Mouse (Mus musculus): ENCODE measurements at regions not wholly inside any gene's neighbourhood (a gene's known extent, or its start where the extent isn't known, plus 50 kb on each side); places are given as distances from the start of the nearest gene placed in this dataset.

DNA sequence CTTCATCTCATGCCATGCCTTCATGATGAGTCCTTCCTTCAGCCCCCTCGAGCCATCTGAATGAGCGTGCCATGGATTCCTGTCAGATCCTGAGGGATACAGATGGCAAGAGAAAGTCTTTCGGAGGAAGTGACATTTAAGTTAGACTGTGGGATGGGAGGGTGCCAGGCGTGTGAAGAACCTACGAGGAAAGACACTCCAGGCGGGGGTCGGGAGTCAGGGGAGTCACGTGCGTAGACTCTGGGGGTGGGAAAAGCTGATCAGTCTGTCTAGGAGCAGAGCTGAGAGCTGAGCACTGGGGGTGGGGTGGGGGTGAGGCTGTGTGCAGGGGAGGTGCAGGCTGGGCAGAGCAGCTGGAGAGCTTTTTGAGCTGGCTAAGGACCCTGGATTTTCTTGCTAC, 152.0 kb upstream of the Gjb5 start:
- WGBS = 91% methylated on average over 9 of the region's 9 CpGs
- Histone ChIP-seq H3K9ac (replicated peaks; ENCODE audit: low read depth, low read length) (no peak overlapping the region), H3K36me3 (ENCODE audit: control insufficient read depth, insufficient read depth, low read length) (no peaks in the 10 kb centered on the region), H3K27me3 (ENCODE audit: control insufficient read depth, insufficient read depth, low read length) (no peaks in the 10 kb centered on the region), H3K27ac (ENCODE audit: low read depth, low read length) (no peak overlapping the region), H3K9me3 (ENCODE audit: control insufficient read depth, low read length) (no peaks in the 10 kb centered on the region), H3K4me3 (ENCODE audit: low read depth, low read length) (no peak overlapping the region), H3K4me2 (ENCODE audit: low read depth, low read length) (no peak overlapping the region), H3K4me1 (ENCODE audit: control insufficient read depth, insufficient read depth, low read length) (no peaks in the 10 kb centered on the region)
- no peak for ATAC-seq (ENCODE audit: low read depth)

DNA sequence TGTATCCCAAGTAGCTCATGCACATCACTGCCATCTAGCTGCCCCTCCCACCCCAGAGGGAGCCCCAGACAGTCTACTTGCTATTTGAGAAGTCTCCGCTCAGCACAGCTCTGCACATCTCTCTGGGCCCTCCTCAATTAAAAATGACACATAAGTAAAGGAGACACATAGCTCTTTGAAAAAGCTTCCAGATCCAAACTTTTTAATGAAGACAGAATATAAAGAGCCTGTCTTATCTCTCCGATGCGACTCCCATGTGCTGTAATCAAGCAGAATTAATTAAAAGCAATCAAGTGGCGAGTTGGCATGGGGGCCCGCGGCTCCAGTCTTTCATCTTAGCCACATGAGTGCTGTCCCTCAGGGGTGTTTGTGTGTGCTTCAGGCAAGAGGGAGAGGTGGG, 144.6 kb upstream of the Gjb5 start:
- 49% methylated on average over 6 of the region's 6 CpGs for WGBS
- Histone ChIP-seq H3K9ac (replicated peaks; ENCODE audit: low read depth, low read length) (no peak overlapping the region), H3K4me3 (ENCODE audit: low read depth, low read length) (no peak overlapping the region), H3K27ac (ENCODE audit: low read depth, low read length) (no peak overlapping the region), H3K4me2 (ENCODE audit: low read depth, low read length) (no peak overlapping the region), H3K36me3 (ENCODE audit: control insufficient read depth, insufficient read depth, low read length) (no peaks in the 10 kb centered on the region), H3K27me3 (ENCODE audit: control insufficient read depth, insufficient read depth, low read length) (no peaks in the 10 kb centered on the region), H3K9me3 (ENCODE audit: control insufficient read depth, low read length) (no peaks in the 10 kb centered on the region), H3K4me1 (ENCODE audit: control insufficient read depth, insufficient read depth, low read length) (no peaks in the 10 kb centered on the region)
- ATAC-seq (ENCODE audit: low read depth) = no peak

GRCm38 (mm10) chr4:127501881-127502280, 143.9 kb upstream of the Gjb5 start:
- Histone ChIP-seq H3K4me2 (ENCODE audit: low read depth, low read length) (no peak overlapping the region), H3K4me1 (ENCODE audit: control insufficient read depth, insufficient read depth, low read length) (no peaks in the 10 kb centered on the region), H3K4me3 (ENCODE audit: low read depth, low read length) (no peak overlapping the region), H3K27me3 (ENCODE audit: control insufficient read depth, insufficient read depth, low read length) (no peaks in the 10 kb centered on the region), H3K9ac (replicated peaks; ENCODE audit: low read depth, low read length) (no peak overlapping the region), H3K36me3 (ENCODE audit: control insufficient read depth, insufficient read depth, low read length) (no peaks in the 10 kb centered on the region), H3K27ac (ENCODE audit: low read depth, low read length) (no peak overlapping the region), H3K9me3 (ENCODE audit: control insufficient read depth, low read length) (no peaks in the 10 kb centered on the region)
- ATAC-seq (ENCODE audit: low read depth) = no peak
- WGBS = 90% methylated on average over 7 of the region's 7 CpGs

GRCm38 (mm10) chr4:127487016-127487780, 129.2 kb upstream of the Gjb5 start:
- no peak overlapping the region for H3K4me2 ChIP-seq (ENCODE audit: low read depth, low read length)
- no peak overlapping the region for H3K9ac ChIP-seq (replicated peaks; ENCODE audit: low read depth, low read length)
- no peaks in the 10 kb centered on the region for H3K27me3 ChIP-seq (ENCODE audit: control insufficient read depth, insufficient read depth, low read length)
- no peaks in the 10 kb centered on the region for H3K4me1 ChIP-seq (ENCODE audit: control insufficient read depth, insufficient read depth, low read length)
- no peaks in the 10 kb centered on the region for H3K9me3 ChIP-seq (ENCODE audit: control insufficient read depth, low read length)
- no peak overlapping the region for H3K27ac ChIP-seq (ENCODE audit: low read depth, low read length)
- no peak for ATAC-seq (ENCODE audit: low read depth)
- no peak overlapping the region for H3K4me3 ChIP-seq (ENCODE audit: low read depth, low read length)
- H3K36me3 ChIP-seq (ENCODE audit: control insufficient read depth, insufficient read depth, low read length) = no peaks in the 10 kb centered on the region
- WGBS = 52% methylated on average over 10 of the region's 10 CpGs

- WGBS = 74% methylated on average over 5 of the region's 5 CpGs
- H3K27me3 ChIP-seq (ENCODE audit: control insufficient read depth, insufficient read depth, low read length) = no peaks in the 10 kb centered on the region
- no peaks in the 10 kb centered on the region for H3K36me3 ChIP-seq (ENCODE audit: control insufficient read depth, insufficient read depth, low read length)
- no peak overlapping the region for H3K27ac ChIP-seq (ENCODE audit: low read depth, low read length)
- H3K4me2 ChIP-seq (ENCODE audit: low read depth, low read length) = no peak overlapping the region
- no peak overlapping the region for H3K9ac ChIP-seq (replicated peaks; ENCODE audit: low read depth, low read length)
- H3K4me3 ChIP-seq (ENCODE audit: low read depth, low read length) = no peak overlapping the region
- no peaks in the 10 kb centered on the region for H3K9me3 ChIP-seq (ENCODE audit: control insufficient read depth, low read length)
- H3K4me1 ChIP-seq (ENCODE audit: control insufficient read depth, insufficient read depth, low read length) = no peaks in the 10 kb centered on the region
- ATAC-seq (ENCODE audit: low read depth) = no peak
Measured at GRCm38 (mm10) chr4:127485238-127485637, 127.3 kb upstream of the Gjb5 start.

GRCm38 (mm10) chr4:127482461-127482860, 124.5 kb upstream of the Gjb5 start:
- H3K4me2 ChIP-seq (ENCODE audit: low read depth, low read length) = no peak overlapping the region
- H3K9me3 ChIP-seq (ENCODE audit: control insufficient read depth, low read length) = no peaks in the 10 kb centered on the region
- H3K27ac ChIP-seq (ENCODE audit: low read depth, low read length) = no peak overlapping the region
- no peak overlapping the region for H3K9ac ChIP-seq (replicated peaks; ENCODE audit: low read depth, low read length)
- H3K4me3 ChIP-seq (ENCODE audit: low read depth, low read length) = no peak overlapping the region
- H3K27me3 ChIP-seq (ENCODE audit: control insufficient read depth, insufficient read depth, low read length) = no peaks in the 10 kb centered on the region
- ATAC-seq (ENCODE audit: low read depth) = no peak
- 53% methylated on average over 4 of the region's 4 CpGs for WGBS
- no peaks in the 10 kb centered on the region for H3K36me3 ChIP-seq (ENCODE audit: control insufficient read depth, insufficient read depth, low read length)
- H3K4me1 ChIP-seq (ENCODE audit: control insufficient read depth, insufficient read depth, low read length) = no peaks in the 10 kb centered on the region

GRCm38 (mm10) chr4:127480339-127480738, 122.4 kb upstream of the Gjb5 start:
- WGBS = 70% methylated on average over 5 of the region's 5 CpGs
- H3K4me1 ChIP-seq (ENCODE audit: control insufficient read depth, insufficient read depth, low read length) = no peaks in the 10 kb centered on the region
- no peaks in the 10 kb centered on the region for H3K36me3 ChIP-seq (ENCODE audit: control insufficient read depth, insufficient read depth, low read length)
- H3K4me2 ChIP-seq (ENCODE audit: low read depth, low read length) = no peak overlapping the region
- H3K9me3 ChIP-seq (ENCODE audit: control insufficient read depth, low read length) = no peaks in the 10 kb centered on the region
- H3K27me3 ChIP-seq (ENCODE audit: control insufficient read depth, insufficient read depth, low read length) = no peaks in the 10 kb centered on the region
- ATAC-seq (ENCODE audit: low read depth) = 0 out of 2 replicates have a peak, but pooled peaks have one; percentile 51
- no peak overlapping the region for H3K9ac ChIP-seq (replicated peaks; ENCODE audit: low read depth, low read length)
- H3K4me3 ChIP-seq (ENCODE audit: low read depth, low read length) = no peak overlapping the region
- H3K27ac ChIP-seq (ENCODE audit: low read depth, low read length) = no peak overlapping the region

- H3K36me3 ChIP-seq (ENCODE audit: control insufficient read depth, insufficient read depth, low read length) = no peaks in the 10 kb centered on the region
- H3K9me3 ChIP-seq (ENCODE audit: control insufficient read depth, low read length) = no peaks in the 10 kb centered on the region
Measured at GRCm38 (mm10) chr4:127469877-127470276, 111.9 kb upstream of the Gjb5 start.

DNA sequence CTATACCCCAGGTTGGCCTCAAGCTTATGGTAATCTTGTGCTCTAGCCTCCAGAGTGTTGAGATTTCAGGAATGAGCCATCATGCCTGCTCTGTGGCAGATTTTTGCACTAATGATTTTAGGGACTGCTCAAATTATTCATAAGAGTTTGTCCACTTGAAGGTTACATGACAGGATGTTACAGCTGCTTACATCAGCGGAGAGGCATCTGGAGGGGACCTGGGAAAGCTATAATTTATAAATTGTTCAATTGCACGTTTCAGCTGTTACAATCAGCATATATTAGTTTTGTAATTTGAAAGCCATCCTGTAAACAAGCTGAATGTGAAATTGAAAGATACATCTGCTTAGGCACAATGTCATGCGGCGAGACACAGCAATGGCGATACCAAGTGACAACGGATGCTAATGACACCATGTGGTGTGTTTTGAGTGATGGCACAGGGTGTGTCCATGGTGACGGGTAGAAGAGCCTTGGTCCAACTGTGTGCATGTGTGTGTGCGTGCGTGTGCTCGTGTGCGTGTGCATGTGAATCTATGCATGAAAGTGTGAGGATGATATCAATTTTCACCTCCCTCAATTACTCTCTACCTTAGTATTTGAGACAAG, 96.6 kb upstream of the Gjb5 start:
- ATAC-seq (ENCODE audit: low read depth) = no peak
- Histone ChIP-seq H3K9ac (replicated peaks; ENCODE audit: low read depth, low read length) (no peak overlapping the region), H3K27me3 (ENCODE audit: control insufficient read depth, insufficient read depth, low read length) (no peaks in the 10 kb centered on the region), H3K27ac (ENCODE audit: low read depth, low read length) (no peak overlapping the region), H3K4me3 (ENCODE audit: low read depth, low read length) (no peak overlapping the region), H3K4me1 (ENCODE audit: control insufficient read depth, insufficient read depth, low read length) (no peaks in the 10 kb centered on the region), H3K4me2 (ENCODE audit: low read depth, low read length) (no peak overlapping the region), H3K9me3 (ENCODE audit: control insufficient read depth, low read length) (no peaks in the 10 kb centered on the region), H3K36me3 (ENCODE audit: control insufficient read depth, insufficient read depth, low read length) (no peaks in the 10 kb centered on the region)
- 83% methylated on average over 11 of the region's 11 CpGs for WGBS

More at GRCm38 (mm10) chr4:127469877-127470276, 111.9 kb upstream of the Gjb5 start:
- no peaks in the 10 kb centered on the region for H3K27me3 ChIP-seq (ENCODE audit: control insufficient read depth, insufficient read depth, low read length)
- H3K4me2 ChIP-seq (ENCODE audit: low read depth, low read length) = no peak overlapping the region
- H3K9ac ChIP-seq (replicated peaks; ENCODE audit: low read depth, low read length) = no peak overlapping the region
- no peak overlapping the region for H3K4me3 ChIP-seq (ENCODE audit: low read depth, low read length)
- ATAC-seq (ENCODE audit: low read depth) = no peak
- no peak overlapping the region for H3K27ac ChIP-seq (ENCODE audit: low read depth, low read length)
- WGBS = 89% methylated on average over 7 of the region's 7 CpGs
- H3K4me1 ChIP-seq (ENCODE audit: control insufficient read depth, insufficient read depth, low read length) = no peaks in the 10 kb centered on the region
